Mouse (Mus musculus) B cell, adult (primary cell): ENCODE data around the gene Pafah1b3. TPM values are rescaled to one million over a fixed set of nuclear protein-coding genes. Genes with fewer than 3 reads are reported as not detected.

ENCODE experiments used
- total RNA-seq: library from RNA; stranded (reverse); gene quantifications from 4 replicates; pipeline ENCODE4 v1.2.4, GENCODE M21; 2023; ENCODE audit not compliant: inconsistent age

Pafah1b3 gene
- total RNA-seq: 47.3 to 63.0 TPM (median 55.7 TPM) in 4 replicates

DNA sequence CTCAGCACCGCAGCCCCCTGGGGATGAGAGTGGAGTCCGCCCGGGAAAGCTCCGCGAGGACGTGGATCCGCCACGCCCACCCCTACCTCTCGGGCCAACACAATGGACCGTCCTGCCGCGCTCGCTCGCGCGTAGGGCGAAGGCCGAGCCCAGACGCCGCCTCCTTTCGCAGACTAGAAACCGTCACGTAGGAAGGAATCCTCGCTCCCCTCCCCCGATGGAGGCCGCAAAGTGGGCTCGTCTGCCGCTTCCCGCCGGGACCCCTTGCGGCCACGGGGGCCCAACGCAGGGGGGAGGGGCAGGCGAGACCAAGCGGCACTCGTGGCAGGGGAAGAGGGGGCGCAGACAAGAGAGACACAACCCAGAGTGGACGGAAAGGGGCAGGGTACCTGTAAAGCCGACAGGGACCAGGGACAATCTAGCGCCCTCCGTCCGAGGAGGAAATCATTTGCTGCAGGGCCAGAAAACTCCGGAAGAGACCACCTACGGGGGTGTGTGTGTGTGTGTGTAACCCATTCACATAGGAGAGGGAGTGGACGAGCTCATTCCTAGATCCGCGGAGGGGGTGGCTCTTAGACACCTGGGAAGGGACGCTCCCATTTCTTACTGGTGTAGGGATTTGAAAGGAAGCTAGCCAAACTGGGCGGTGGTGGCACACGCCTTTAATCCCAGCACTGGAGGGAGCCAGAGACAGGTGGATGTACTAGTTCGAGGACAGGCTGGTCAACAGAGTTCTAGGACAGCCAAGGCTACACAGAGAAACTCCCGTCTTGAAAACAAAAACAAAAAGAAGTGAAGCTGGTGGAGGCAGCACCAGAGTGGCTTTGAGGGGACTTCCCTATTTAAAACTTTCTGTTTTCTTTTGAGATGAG, at the start of gene Pafah1b3:
Pafah1b3 (minus strand) TSS at position 533 of the 872 bp plus-strand sequence.

GRCm38 (mm10) chr7:25316532-25317445, 19.0 kb upstream of the Pafah1b3 start, which contains the start of gene Megf8:
Gene Megf8 (plus strand): TSS chr7:25317164.

DNA sequence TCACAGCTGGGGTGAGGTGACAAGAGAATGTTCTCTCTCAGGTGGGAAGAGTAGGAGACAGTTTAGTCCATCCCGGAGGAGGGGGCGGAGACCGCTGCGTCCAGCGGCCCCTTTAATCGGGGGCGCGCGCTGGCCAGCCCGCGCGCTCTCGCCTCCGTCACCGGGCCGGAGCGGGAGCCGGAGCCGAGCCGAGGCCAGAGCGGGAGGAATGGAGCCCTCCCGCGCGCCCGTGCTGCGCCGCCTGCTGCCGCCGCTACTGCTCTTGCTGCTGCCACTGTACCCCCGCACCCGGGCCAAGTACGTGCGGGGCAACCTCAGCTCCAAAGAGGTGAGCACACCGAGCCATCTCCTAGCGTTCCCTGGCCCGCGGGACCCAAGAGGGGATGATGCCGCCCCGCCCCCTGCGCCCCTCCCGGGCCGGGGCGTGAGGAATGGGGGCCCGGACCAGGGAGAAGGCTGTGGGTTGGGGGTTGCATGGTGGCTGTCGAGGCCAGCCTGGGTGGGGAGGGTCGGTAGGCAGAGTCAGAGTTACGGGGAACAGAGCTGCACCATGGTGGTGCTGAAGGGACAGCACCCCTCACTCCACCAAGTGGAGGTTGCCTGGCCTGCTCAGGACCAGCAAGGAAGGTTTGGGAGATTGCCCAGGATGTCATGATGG, 8.3 kb upstream of the Pafah1b3 start, which contains the start of gene Tmem145:
Tmem145 (plus strand) TSS at position 151 of the 658 bp plus-strand sequence.

DNA sequence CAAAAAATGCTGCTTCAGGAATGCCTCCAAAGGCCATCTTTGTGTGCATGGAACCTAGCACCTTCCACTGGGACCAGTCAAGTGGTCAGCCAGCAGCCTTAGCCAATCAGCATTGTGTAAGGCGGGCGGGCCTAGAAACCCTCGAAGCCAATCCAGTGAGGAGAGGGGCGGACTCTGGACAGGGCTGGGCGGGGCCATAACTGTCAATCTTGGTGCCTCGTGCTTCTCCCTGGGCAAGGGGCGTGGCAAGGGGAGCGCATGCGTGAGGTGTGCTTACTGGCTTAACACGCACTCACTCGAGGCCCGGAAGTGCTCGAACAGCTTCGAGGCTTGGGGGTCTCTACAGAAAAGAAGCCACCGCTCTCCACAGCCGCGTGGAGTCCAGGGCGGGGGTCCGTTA, 3.3 kb upstream of the Pafah1b3 start, which contains the start of gene Prr19:
Prr19 (plus strand) TSS at position 349 of the 400 bp plus-strand sequence.

DNA sequence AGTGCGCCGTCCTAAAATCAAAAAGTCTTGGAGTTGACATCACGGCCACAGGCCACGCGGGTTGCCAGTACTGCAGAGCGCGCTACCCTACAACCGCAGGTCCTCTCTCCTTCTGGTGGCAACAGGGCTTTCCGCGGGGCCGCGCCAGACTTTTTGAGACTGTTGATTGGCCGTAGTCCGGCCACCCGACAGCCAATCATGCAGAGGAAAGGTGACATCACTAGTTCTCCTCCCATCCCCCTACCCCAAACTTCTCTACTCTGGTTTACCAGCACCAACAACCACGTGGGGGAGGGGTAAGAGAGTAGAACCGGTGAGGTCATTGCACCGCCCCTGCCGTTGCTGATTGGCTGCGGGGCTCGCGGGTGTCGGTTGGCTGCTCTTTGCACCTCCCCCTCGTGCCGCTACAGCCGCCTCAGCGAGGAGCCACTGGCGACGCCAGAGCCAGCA, 30.5 kb downstream of the Pafah1b3 start, which contains the start of gene Cic:
Cic (plus strand) TSS at position 404 of the 450 bp plus-strand sequence.

DNA sequence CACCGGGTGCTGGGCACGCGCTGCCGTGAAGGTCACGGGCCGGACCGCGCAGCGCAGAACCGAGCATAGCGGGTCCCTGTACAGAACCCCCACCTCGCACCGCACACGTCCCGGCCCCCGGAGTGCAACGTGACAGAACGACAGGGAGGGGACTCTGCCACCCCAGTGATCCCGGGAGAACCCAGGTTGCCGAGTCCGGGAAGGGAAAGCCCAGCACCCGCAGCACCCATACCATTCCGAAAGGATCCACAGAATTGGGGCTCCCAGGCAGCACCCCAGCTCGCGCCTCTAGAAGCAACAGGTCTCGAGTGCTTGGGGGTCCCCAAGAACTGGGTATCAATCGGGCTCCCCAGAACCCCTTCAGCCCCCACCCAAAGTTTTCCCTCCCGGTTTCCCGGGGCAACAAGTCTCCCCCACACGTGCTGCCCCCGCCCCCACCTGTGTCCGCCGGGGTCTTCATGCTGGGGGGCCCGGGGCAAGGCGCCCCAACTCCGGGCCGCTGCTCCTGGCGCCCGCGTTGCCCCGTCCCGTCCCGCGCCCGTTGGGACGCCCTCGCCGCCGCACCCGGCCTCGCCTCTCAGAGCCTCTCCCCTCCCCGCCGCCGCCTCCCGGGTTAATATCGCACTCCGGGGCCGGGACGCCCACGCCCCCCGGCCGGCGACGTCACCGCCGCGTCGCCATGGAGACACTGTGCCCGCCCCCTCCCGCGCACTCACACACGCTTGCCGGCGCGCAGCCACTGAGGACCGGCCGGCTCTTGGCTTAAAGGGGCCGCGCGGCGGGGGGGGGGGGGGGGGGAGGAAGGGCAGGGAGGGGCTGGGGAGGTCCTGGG, 47.4 kb downstream of the Pafah1b3 start, which contains the start of gene Erf:
Erf (minus strand) TSS at position 621 of the 832 bp plus-strand sequence.

Other genes starting within 250 kb of the Pafah1b3 start
- 1.9 to 3.4 TPM (median 3.1 TPM) in 4 replicates for gene Grik5, start 225.6 kb downstream of the Pafah1b3 start, total RNA-seq
- 13.0 to 18.2 TPM (median 14.8 TPM) in 4 replicates for gene Zfp574, start 225.4 kb downstream of the Pafah1b3 start, total RNA-seq
- gene Pou2f2, start 118.3 kb downstream of the Pafah1b3 start, total RNA-seq: 156 to 187 TPM (median 177 TPM) in 4 replicates
- gene Dedd2, start 77.4 kb downstream of the Pafah1b3 start, total RNA-seq: 71.2 to 82.1 TPM (median 74.6 TPM) in 4 replicates
- gene Zfp526, start 76.6 kb downstream of the Pafah1b3 start, total RNA-seq: 12.5 to 14.9 TPM (median 13.9 TPM) in 4 replicates
- gene Gsk3a, start 60.1 kb downstream of the Pafah1b3 start, total RNA-seq: 86.7 to 89.1 TPM (median 88.1 TPM) in 4 replicates
- 14.7 to 23.8 TPM (median 21.3 TPM) in 4 replicates for gene Erf, start 47.2 kb downstream of the Pafah1b3 start, total RNA-seq
- gene Cic, start 30.3 kb downstream of the Pafah1b3 start, total RNA-seq: 289 to 336 TPM (median 319 TPM) in 4 replicates
- gene Prr19, start 3.4 kb upstream of the Pafah1b3 start, total RNA-seq: not detected in 4 replicates
- not detected in 4 replicates for gene Tmem145, start 8.1 kb upstream of the Pafah1b3 start, total RNA-seq
- 1.7 to 2.1 TPM (median 1.9 TPM) in 4 replicates for gene Megf8, start 19.2 kb upstream of the Pafah1b3 start, total RNA-seq
- gene Cnfn, start 71.7 kb upstream of the Pafah1b3 start, total RNA-seq: not detected in 4 replicates
- 32.7 to 37.1 TPM (median 35.2 TPM) in 4 replicates for gene Lipe, start 100.7 kb upstream of the Pafah1b3 start, total RNA-seq
- gene Cxcl17, start 114.9 kb upstream of the Pafah1b3 start, total RNA-seq: not detected in 4 replicates
- gene Ceacam1, start 179.6 kb upstream of the Pafah1b3 start, total RNA-seq: 43.2 to 52.4 TPM (median 46.4 TPM) in 4 replicates
- 7.9 to 11.4 TPM (median 9.8 TPM) in 4 replicates for gene Ceacam2, start 241.9 kb upstream of the Pafah1b3 start, total RNA-seq